Mouse (Mus musculus) thymus, postnatal 36 days (tissue): ENCODE measurements around the gene Vmn1r58.
"Not testable (repeated sequence)": the region's sequence is repeated elsewhere in the genome, so short reads cannot be mapped to it uniquely, and the experiment has no call there.

ENCODE experiments used
- DNase-seq, 2 experiments: peaks; one replicate each; pipeline ENCODE4 v3.0.0; 2022; ENCODE audit warnings: mixed read lengths in 2 of 2

The Vmn1r58 gene

DNA sequence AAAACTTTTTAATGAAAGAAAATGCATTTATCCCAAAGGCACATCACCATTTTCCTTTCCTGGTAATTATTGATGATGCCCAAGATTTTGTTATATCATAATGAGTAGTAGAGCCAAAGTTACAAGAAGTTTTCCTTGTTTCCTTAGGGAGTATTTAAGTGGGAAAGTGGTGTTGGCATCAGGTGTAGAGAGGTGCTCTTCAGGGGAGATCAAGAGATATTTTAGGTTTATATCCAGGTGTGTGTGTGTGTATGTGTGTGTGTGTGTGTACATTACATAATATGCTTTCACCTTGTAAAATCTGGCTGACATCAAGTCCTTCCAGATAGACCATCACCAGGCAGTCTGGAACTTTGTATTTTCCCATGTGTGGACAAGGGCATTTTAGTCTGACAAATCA lies at the start of gene Vmn1r58:
TSS of gene Vmn1r58 (minus strand) at position 101 of the 400 bp plus-strand sequence.
- DNase-seq, result not testable (repeated sequence)

DNA sequence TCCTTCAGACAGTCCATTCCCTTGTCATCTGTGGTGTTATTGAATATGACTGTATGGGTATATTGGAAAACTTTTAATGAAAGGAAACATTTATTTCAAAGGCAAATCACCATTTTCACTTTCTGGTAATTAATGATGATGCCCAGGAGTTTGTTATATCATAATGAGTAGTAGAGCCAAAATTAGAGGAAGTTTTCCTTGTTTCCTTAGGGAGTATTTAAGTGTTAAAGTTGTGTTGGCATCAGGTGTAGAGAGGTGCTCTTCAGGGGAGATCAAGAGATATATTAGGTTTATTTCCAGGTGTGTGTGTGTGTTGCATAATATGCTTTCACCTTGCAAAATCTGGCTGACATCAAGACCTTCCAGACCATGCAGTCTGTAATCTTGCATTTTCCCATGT lies 43.5 kb upstream of the Vmn1r58 start, which contains the start of gene Vmn1r59:
TSS of gene Vmn1r59 (minus strand) at position 101 of the 400 bp plus-strand sequence.
- DNase-seq, result no peak

DNA sequence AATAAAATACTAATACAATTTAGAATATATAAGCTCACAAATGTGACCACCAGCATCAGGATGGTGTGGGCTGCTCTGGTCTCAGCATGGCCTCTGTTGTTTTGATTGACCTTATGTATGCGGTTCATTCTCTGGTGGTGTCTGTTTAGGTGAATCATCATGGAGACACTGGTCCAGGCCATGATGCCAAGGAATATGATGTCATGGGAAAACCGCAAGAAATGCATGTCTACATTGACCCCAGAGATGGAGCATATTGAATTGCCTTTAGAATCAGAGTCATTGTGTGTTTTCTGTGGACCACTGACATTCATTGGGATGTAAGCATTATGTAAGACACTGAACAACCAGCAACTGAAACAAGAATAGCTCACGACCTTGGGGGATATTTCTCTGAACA lies 40.8 kb upstream of the Vmn1r58 start:
- not testable (repeated sequence) for DNase-seq

DNA sequence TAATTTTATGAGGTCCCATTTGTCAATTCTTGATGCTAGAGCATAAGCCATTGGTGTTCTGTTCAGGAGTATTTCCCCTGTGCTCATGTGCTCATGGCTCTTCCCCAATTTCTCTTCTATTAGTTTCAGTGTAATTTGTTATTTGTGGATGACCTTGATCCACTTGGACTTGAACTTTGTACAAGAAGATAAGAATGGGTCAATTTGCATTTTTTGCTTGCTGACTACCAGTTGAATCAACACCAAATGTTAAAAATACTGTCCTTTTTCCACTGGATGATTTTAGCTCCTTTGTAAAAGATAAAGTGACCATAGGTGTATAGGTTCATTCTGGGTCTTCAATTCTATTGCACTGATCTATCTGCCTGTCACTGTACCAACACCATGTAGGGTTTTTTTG lies 35.4 kb upstream of the Vmn1r58 start:
- no peak for DNase-seq

DNA sequence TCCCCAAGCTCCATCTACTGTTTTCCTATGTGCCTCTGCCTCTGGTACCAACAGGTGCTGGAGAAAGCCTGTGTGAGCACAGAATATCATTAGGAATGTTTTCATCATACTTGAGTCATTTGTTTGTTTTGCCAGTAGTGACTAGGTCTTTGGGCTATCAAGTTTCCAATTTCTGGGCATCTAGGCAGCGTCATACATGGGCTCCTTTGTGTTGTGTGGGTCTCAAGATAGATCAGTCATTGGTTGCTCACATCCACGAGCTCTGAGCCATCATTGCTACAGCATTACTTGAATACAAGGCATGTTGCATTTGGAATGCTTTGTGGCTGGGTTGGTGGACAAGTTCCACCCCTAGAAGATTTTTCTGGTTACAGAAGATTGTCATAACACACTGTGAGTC lies 7.0 kb downstream of the Vmn1r58 start:
- DNase-seq, result no peak

DNA sequence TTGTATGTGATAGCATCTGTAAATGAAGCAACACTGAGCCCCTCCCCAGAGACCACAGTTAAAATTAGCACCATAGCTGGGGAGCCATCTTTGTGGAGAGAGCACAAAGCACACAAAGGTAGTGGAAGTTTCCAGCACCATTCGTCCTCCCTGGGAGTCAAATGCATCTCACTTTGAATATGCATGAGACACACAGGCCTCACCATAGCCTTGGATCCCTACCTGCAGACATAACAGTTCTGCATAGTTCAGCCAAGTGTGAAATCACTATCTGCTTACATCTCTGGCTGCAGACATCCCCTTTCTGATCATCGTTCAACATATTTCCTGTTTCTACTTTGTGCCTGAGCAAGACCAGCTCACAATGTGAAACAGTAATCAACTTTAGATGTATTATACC lies 46.5 kb downstream of the Vmn1r58 start:
- DNase-seq, result no peak

DNA sequence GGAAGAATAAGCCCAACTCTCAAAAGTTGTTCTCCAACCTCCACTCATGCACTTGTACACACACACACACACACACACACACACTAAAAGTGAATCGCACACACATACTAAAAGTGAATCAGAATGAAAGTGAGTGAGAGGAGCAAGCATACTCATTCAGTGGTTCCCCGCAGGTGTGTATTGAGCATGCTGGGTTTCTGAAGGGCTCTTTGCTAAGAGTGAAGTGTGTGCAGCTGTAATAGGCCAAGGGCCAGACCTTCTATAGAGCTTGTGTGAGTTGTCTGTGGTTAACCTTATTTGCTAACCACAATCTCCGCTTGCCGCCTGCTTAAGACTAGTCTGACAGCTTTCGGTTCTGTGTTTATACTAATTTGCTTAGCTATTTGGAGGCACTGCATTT lies 49.6 kb downstream of the Vmn1r58 start:
- no peak for DNase-seq
